Mouse (Mus musculus) retina, postnatal 1 day (tissue): ENCODE measurements at regions not wholly inside any gene's neighbourhood (a gene's known extent, or its start where the extent isn't known, plus 50 kb on each side); places are given as distances from the start of the nearest gene placed in this dataset.
A peak's percentile ranks its signal among the peaks of the same experiment; 100 is the strongest.

Experiments used
- DNase-seq: peaks from one replicate; pipeline ENCODE4 v3.0.0-alpha.2; 2012

- no peak for DNase-seq
Measured at GRCm38 (mm10) chr9:47133454-47133853, 134.9 kb downstream of the Gm4791 start.

DNA sequence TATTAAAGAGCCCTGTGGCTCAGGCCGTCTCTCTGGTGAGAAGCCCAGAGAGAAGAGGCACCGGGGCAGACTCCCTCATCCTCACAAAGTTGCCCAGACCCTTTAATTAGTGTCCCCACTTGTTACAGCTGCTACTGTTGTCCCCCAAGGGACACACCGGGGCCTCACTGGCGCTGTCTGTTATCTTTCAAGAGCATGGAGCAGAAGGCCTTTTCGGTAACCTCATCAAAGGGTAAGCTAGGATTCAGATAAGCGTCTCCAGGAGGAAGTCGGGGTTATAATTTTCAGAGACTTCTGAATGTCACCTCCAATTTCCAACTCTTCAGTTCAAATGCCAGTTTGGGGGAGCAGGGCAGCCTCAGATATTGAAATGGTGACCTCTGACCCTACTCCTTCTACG lies 135.3 kb downstream of the Gm4791 start:
- DNase-seq, result no peak

- no peak for DNase-seq
Measured at GRCm38 (mm10) chr9:47134479-47134878, 135.9 kb downstream of the Gm4791 start.

- peak; percentile 58 for DNase-seq
Measured at GRCm38 (mm10) chr9:47136641-47137040, 138.1 kb downstream of the Gm4791 start.

- DNase-seq, result peak; percentile 72
Measured at GRCm38 (mm10) chr9:47153471-47153870, 154.9 kb downstream of the Gm4791 start.

GRCm38 (mm10) chr9:47165480-47166131 lies 167.1 kb downstream of the Gm4791 start:
- DNase-seq, result no peak

DNA sequence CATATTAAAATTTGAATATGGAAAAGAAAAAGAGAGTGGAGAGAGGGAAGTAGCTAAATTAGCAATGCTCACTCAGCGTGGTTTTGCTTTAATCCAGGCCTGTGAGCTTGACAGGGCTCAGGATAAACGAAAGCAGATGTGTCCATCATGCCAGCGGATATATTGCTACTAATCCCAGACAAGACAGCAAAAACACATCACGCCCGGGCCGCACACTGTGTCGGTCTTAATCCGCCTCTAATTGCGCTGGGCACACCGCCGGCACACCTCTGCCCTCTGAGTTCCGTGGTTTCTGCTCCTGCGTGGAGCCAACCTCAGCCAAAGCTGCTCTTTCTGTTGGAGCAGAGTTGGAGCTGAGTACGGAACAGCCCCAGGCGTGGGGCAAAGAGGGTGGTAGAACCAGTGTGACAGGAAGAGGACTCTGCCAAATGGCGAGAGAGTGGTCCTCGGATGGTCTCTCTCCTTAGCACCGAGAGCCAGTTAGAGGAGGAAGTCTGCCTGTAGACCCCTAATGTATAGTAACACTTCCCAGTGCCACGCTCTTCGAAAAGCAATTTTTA lies 169.2 kb downstream of the Gm4791 start:
- peak; percentile 70 for DNase-seq

- no peak for DNase-seq
Measured at GRCm38 (mm10) chr9:47176044-47176443, 177.5 kb downstream of the Gm4791 start.

DNA sequence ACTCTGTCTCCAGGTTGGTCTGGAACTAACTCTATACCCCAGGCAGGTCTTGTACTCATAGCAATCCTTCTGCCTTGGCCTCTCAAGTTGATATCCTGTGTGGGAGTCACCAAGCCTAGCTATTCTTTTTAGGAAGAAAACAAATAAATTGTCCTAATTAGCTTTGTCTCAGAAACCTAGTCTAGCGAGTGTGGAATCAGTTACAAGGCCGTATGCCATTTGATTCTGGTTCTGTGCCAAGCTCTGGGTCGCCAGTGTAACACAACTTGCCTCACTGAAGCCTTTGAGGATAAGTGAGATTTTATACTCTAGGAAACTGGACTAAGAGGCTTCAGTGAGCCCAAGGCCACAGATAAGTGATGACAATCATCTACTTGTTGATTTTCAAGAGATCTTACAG lies 219.6 kb downstream of the Gm4791 start:
- DNase-seq, result no peak

DNA sequence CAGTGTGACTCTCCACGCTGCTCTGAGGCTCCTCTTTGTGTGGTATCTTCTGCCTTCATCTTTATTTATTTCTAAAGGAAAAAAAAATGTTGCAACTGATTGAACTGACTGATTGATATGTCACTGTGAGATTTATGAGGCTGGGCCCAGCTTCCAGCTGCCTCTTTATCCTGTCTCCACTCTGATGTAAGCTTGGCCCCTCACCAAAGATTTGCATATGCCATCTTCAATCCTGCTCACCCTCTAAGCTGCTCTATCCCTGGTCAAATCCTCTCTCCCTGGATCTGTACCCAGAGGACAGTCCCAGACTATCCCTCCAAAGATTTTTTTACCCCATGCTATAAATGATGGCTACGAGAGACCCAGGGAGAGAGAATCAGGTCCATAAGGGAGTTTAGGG lies 225.0 kb downstream of the Gm4791 start:
- peak; percentile 58 for DNase-seq

DNA sequence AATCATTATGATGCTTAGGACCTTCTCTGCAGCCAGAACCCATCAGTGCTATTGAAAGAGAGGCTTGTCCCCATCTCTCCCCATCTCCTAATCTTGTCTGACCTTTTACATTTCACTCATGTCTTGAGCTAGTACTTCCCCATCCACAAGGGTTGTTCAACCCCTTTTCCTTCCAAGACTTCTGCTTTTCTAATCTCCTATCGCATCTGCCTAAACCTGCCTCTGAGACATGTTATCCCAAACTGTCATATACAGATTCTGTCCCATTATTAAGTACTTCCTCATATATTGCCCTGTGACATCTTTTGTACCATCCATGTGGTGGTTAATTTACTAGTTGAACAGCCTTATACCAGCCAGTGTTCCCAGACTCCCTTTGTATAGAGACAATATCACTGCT lies 225.7 kb downstream of the Gm4791 start:
- no peak for DNase-seq

DNA sequence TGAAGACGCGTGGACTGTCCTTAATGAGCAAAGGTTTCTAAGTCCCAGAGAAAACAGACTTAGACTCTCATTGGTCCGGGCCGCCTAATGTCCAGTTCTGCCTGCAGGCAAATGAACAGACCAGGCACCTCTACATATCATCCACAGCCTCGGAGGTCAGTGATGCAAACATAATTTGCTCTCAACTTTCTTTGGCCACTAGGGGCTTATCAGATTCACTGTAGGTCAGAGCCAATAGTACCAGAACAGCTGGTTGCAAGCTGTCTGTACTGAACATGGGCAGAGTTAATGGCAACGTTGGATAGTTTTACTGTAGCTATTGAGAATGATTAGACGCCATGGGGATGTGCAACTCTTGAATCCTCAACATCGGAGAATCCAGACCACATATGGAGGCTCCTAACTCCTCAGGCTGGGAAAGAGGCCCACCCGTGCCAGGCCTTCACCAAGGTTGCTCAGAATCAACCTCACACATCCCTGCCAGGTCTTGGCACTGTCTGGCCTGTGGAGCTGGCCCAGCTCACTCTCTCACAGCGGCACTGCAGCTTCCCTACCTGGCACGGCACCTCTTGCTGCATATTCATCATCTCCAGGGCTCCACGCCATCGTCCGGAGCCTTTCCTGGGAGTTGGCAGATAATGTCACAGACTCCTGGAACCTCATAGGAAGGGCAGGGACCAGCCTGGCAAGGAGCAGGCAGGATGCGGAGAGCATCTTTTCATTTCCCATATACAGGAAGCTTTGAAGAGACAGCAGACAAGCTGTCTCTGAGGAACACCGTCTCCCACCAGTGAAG lies 228.1 kb downstream of the Gm4791 start:
- peak; percentile 65 for DNase-seq

- no peak for DNase-seq
Measured at GRCm38 (mm10) chr9:47227298-47227697, 228.8 kb downstream of the Gm4791 start.

DNA sequence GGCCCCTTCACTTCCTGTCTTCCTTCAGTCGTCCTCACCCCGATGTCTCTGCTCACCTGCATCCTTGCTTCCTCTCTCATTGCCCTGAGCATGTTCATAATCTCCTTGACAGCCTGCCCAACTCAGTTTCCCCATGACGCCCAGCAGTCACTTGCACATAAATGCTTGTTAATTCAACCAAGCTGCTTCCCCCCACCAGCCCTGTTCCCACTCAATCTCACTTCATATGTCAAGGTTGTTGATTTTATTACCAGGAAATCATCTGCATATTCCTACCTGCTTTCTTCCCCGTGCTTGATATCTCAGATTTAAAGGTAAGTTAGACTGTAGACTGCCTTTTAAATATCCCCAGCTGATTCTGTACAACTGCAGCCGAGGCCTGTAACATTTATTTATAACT lies 230.2 kb downstream of the Gm4791 start:
- DNase-seq, result no peak

- no peak for DNase-seq
Measured at GRCm38 (mm10) chr9:47229296-47229695, 230.8 kb downstream of the Gm4791 start.

DNA sequence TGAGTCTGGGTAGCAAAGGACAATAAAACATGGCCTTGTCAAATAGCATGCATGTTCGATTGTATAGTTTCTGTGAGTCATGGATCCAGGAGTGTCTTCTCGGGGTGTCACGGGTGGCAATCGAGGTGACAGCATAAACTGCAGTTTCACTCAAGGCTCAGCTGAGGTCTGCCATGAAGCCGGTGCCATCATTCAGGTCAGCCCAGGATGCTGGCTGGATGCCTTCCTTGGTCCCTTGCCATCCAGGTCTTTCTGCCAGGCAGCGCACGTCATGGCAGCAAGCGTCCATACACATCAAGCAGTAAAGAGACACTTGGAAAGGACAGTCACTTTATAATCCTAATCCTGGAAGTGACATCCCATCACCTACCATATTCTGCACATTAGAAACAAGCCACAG lies 242.4 kb downstream of the Gm4791 start:
- DNase-seq, result no peak

- peak; percentile 33 for DNase-seq
Measured at GRCm38 (mm10) chr9:47242051-47242450, 243.5 kb downstream of the Gm4791 start.

DNA sequence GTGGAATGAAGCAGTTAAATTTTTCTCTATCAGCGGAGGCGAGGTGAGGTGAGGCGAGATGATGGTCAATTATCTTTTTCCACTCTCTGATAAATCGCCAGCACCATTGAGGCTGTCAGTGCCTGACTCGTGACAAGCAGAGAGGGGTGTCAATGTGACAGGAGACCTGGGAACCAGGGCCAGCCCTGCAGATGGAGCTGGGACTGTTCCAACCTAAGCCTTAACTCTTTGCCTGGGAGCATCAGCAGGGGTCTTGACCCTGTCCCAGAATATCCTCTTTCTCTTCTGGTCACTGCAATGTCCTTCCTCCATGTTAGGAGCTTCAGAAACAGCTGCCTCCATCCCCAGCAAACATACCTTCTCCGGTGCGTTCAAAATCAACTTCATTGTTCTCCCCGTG lies 244.0 kb downstream of the Gm4791 start:
- peak; percentile 44 for DNase-seq

GRCm38 (mm10) chr9:47249029-47249428 lies 250.5 kb downstream of the Gm4791 start:
- peak; percentile 41 for DNase-seq

GRCm38 (mm10) chr9:47251160-47251559 lies 252.6 kb downstream of the Gm4791 start:
- DNase-seq, result no peak

DNA sequence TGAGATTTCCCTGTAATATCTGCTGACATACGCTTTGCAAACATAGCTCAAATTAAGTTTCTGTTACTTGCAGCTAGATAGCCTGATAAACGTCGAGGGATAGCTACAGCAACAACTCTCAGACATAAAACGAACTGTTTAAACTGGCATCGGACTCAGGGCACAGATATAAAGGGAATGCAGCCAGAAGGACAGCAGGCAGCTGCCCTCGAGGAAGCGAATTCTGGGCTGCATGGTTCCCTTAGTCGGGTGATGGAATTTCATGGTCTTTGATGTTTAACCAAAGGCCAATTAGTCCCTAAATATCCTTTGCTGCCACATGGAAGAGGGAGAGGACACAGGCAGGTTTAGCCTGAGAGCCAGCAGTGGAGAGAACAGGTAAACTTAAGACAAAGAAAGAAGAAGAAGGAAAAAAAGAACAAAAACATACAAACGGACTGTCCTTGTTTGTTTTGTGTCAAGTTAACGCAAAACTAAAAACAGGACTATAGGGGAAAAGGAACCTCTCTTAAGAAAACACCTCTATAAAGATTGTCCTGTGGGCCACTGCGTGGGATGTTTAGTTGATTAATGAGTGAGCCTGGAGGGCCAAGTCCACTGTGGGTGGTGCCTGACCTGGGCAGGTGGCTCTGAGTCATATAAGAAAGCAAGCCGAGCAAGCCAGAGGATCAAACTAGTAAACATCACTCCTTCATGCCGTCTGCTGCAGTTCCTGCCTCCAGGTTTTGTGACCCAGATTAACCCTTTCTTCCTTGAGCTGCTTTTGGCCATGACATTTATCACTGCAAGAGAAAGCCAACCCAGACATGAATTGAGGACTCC lies 255.5 kb downstream of the Gm4791 start:
- DNase-seq, result no peak

DNA sequence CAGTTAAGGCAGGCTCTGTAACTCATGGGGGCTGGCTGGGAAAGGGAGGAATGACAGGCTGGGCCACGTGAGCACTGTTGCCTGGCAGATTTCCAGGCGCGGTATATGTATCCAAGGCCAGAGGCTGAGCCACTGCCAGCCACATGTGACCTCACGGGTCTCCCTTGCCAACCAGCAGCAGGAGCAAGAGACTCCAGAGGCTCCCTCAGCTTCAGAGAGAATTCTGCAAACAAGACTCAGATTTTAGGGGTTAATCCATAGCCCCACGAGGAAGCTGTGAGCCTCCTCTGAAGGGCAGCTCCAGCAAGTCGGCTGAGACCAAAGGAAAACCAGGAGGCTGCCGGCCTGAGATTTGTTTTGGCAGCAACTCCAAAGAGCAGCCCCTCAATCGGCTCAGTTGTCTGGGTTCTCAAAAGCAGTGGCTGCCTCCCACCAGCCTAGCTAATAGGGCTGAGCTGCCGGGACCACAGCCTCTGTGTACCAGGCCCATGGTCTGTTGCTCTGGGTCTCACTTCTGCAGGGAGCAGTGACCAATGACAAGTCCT lies 264.0 kb upstream of the Cadm1 start:
- peak; percentile 56 for DNase-seq
